Mouse (Mus musculus) lung, postnatal 0 days (tissue): ENCODE measurements around the gene Adcy10. TPM values are rescaled to one million over a fixed set of nuclear protein-coding genes. Genes with fewer than 3 reads are reported as not detected.

Experiments
- ATAC-seq: fragments of 200-750 bp; cut with Nextera tagmentation; 2 replicates; pipeline ENCODE4 v1.8.0; 2017; ENCODE audit warnings: moderate library complexity
- DNase-seq: peaks from one replicate; pipeline ENCODE4 v3.0.0-alpha.2; 2016; ENCODE audit warnings: low spot score
- H3K27ac ChIP-seq: fragments of 300-500 bp; sonication (generic); 2 replicates; pipeline ENCODE4 v1.5.1; 2014; ENCODE audit warnings: antibody characterized with exemption, mild to moderate bottlenecking, low read length, mixed read lengths
- H3K27me3 ChIP-seq: fragments of 300-500 bp; sonication (generic); replicated peaks from 2 replicates; pipeline ENCODE4 v1.6.1; 2014; ENCODE audit warnings: low read length, mixed read lengths; ENCODE audit not compliant: insufficient read depth
- H3K36me3 ChIP-seq: fragments of 300-500 bp; sonication (generic); 2 replicates; pipeline ENCODE4 v1.6.1; 2014; ENCODE audit warnings: low read length, mixed read lengths; ENCODE audit not compliant: insufficient read depth
- H3K4me1 ChIP-seq: fragments of 300-500 bp; sonication (generic); 2 replicates; pipeline ENCODE4 v1.6.1; 2014; ENCODE audit warnings: antibody characterized with exemption, low read depth, low read length, mixed read lengths; ENCODE audit not compliant: insufficient read depth
- H3K4me2 ChIP-seq: fragments of 300-500 bp; sonication (generic); replicated peaks from 2 replicates; pipeline ENCODE4 v1.6.1; 2014; ENCODE audit warnings: low read depth, mild to moderate bottlenecking, low read length, moderate library complexity, mixed read lengths
- H3K4me3 ChIP-seq: fragments of 300-500 bp; sonication (generic); 2 replicates; pipeline ENCODE4 v1.5.1; 2014; ENCODE audit warnings: low read depth, low read length
- H3K9ac ChIP-seq: fragments of 300-500 bp; sonication (generic); replicated peaks from 2 replicates; pipeline ENCODE4 v1.6.1; 2014; ENCODE audit warnings: low read depth, mild to moderate bottlenecking
- H3K9me3 ChIP-seq: fragments of 300-500 bp; sonication (generic); 2 replicates; pipeline ENCODE4 v1.6.1; 2016; ENCODE audit warnings: low read length, mixed read lengths
- CTCF ChIP-seq: IDR thresholded peaks from 2 replicates; pipeline ENCODE4 v1.5.1; 2016; ENCODE audit warnings: antibody characterized with exemption, mild to moderate bottlenecking
- EP300 ChIP-seq: IDR thresholded peaks from 2 replicates; pipeline ENCODE4 v1.6.1; 2016; ENCODE audit warnings: antibody characterized with exemption, mild to moderate bottlenecking, control low read depth
- WGBS: fragments of 180-500 bp; shearing (Covaris S2); extraction: QIAGEN DNeasy Blood & Tissue Kit; methylation state at CpG from one replicate; pipeline ENCODE4 v1.1.7; 2014; 5-methylcytosine and 5-hydroxymethylcytosine counted together
- polyA plus RNA-seq: library from polyadenylated mRNA; unstranded; fragments of >200 nt; fragmentation: Nextera tagmentation; extraction: Ambion mirVana; gene quantifications from 2 replicates; pipeline ENCODE4 v1.2.1, GENCODE M21; 2015

Adcy10 gene
- polyA plus RNA-seq, 1 experiment from 2014 or later: not detected

DNA sequence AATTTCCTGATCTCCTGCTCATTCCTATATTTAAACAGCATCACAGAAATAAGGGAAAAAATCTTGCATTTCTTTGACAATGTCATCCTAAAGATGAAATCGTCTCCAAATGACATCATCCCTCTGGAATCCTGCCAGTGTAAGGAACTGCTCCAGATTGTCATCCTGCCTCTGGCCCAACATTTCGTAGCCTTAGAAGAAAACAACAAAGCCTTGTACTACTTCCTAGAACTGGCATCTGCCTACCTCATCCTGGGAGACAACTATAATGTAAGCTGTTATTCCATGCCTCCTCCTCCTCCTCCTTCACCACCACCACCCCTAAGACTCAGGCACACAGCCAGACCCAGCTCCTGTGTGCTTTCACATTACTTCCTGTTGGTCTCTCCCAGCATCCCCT lies 71.7 kb downstream of the Adcy10 start:
- H3K9me3 ChIP-seq: no peaks in the 10 kb centered on the region

DNA sequence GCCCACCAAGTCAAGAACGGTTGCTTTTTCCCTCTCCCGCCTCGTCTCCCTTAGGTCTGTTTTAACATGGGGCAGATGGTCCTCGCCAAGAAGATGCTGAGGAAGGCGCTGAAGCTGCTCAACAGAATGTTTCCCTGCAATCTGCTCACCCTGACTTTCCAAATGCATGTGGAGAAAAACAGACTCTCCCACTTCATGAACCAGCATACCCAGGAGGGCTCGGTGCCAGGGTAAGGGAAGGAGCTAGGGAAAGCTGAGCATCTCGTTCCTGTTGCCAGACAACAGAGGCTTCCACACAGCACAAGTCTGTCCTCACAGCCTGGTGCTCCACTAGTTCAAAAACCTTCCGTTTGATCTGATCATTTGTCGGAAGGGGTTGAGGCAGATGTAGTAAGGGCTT lies 74.1 kb downstream of the Adcy10 start:
- Histone ChIP-seq H3K9me3 (no peaks in the 10 kb centered on the region), H3K27ac (no peak overlapping the region), H3K9ac (no peak overlapping the region), H3K4me3 (no peak overlapping the region), H3K4me1 (no peaks in the 10 kb centered on the region), H3K27me3 (no peaks in the 10 kb centered on the region), H3K4me2 (no peak overlapping the region), H3K36me3 (no peaks in the 10 kb centered on the region)
- TF ChIP-seq CTCF (no peak), EP300 (no peak)
- ATAC-seq: no peak
- no peak for DNase-seq
- 78% methylated on average over 9 of the region's 9 CpGs for WGBS

More for the DNA sequence above, 71.7 kb downstream of the Adcy10 start:
- Histone ChIP-seq H3K27ac (no peak overlapping the region), H3K4me1 (no peaks in the 10 kb centered on the region), H3K36me3 (no peaks in the 10 kb centered on the region), H3K27me3 (no peaks in the 10 kb centered on the region), H3K4me3 (no peak overlapping the region), H3K9ac (no peak overlapping the region), H3K4me2 (no peak overlapping the region)
- TF ChIP-seq EP300 (no peak), CTCF (no peak)
- 17% methylated on average over 2 of the region's 2 CpGs for WGBS
- ATAC-seq (peak; percentile 41), DNase-seq (peak; percentile 22)

DNA sequence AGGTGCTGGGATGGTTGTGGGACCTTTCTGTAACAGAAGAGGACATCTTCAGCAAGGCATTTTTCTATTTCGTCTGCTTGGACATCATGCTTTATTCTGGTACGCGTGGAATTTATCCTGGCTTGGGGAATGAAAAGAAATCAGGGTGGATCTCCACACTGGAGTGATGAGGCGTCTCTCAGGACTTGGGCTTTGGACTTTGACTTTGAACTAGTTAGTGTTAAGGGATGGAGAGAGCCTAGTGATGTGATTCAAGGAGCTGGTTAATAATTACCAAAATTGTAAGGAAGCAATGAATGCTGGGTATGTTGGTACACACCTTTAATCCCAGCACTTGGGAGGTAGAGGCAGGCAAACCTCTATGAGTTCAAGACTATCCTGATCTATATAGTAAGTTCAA lies 80.3 kb downstream of the Adcy10 start:
- Histone ChIP-seq H3K4me2 (no peak overlapping the region), H3K27ac (no peak overlapping the region), H3K9ac (no peak overlapping the region), H3K4me1 (no peaks in the 10 kb centered on the region), H3K27me3 (no peaks in the 10 kb centered on the region), H3K9me3 (no peaks in the 10 kb centered on the region), H3K36me3 (no peaks in the 10 kb centered on the region), H3K4me3 (no peak overlapping the region)
- no peak for TF ChIP-seq EP300
- no peak for TF ChIP-seq CTCF
- ATAC-seq (no peak), DNase-seq (no peak)
- WGBS: 91% methylated on average over 4 of the region's 4 CpGs

DNA sequence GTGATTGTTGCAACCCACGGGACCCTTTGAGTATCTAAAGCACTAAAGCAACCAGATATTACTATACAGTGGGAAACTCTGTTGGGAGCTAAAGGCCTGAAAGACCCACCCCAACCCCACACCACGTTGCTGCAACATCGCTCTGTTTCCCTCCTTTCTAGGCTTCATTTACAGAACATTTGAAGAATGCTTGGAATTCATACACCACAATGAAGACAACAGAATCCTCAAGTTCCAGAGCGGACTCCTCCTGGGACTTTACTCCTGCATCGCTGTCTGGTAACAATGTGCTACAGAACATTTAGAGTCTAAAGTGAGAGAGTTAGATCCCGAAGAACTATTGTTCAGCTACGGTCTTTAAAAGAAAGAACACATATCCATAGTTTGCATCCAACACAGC lies 82.5 kb downstream of the Adcy10 start:
- Histone ChIP-seq H3K27me3 (no peaks in the 10 kb centered on the region), H3K4me1 (no peaks in the 10 kb centered on the region), H3K4me3 (no peak overlapping the region), H3K36me3 (no peaks in the 10 kb centered on the region), H3K9me3 (no peaks in the 10 kb centered on the region), H3K9ac (no peak overlapping the region), H3K4me2 (no peak overlapping the region), H3K27ac (no peak overlapping the region)
- TF ChIP-seq EP300: no peak
- no peak for TF ChIP-seq CTCF
- no peak for DNase-seq
- no peak for ATAC-seq
- WGBS: 76% methylated on average over 7 of the region's 7 CpGs

- WGBS: 72% methylated on average over 4 of the region's 4 CpGs
- H3K27me3 ChIP-seq: no peaks in the 10 kb centered on the region
- no peak overlapping the region for H3K4me2 ChIP-seq
- no peaks in the 10 kb centered on the region for H3K9me3 ChIP-seq
- H3K4me3 ChIP-seq: no peak overlapping the region
- no peak for DNase-seq
- H3K36me3 ChIP-seq: no peaks in the 10 kb centered on the region
- H3K4me1 ChIP-seq: no peaks in the 10 kb centered on the region
- H3K27ac ChIP-seq: no peak overlapping the region
- no peak for ATAC-seq
- no peak for TF ChIP-seq CTCF
- no peak for TF ChIP-seq EP300
- no peak overlapping the region for H3K9ac ChIP-seq
Measured at GRCm38 (mm10) chr1:165576005-165576404, 91.0 kb downstream of the Adcy10 start.

GRCm38 (mm10) chr1:165576459-165577112 lies 91.6 kb downstream of the Adcy10 start:
- Histone ChIP-seq H3K4me2 (no peak overlapping the region), H3K36me3 (no peaks in the 10 kb centered on the region), H3K9ac (no peak overlapping the region), H3K4me1 (no peaks in the 10 kb centered on the region), H3K4me3 (no peak overlapping the region), H3K27ac (no peak overlapping the region), H3K27me3 (no peaks in the 10 kb centered on the region), H3K9me3 (no peaks in the 10 kb centered on the region)
- no peak for TF ChIP-seq EP300
- no peak for TF ChIP-seq CTCF
- ATAC-seq (no peak), DNase-seq (no peak)
- 63% methylated on average over 9 of the region's 9 CpGs for WGBS

DNA sequence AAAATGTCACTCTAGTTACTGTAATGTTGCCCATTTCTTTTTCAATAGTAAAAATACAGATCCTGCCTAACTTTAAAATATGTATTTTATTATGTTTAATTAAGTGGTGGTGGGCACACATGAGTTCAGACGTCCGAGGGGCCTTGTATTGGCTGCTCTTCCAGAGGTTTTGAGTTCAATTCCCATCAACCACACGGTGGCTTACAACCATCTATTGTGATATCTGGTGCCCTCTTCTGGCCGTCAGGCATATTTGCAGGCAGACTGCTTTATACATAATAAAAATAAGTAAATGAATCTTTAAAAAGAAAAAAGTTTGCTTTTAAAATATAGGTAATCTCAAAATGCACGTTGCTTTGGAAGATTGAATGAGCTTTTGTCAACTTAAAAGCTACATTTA lies 94.3 kb downstream of the Adcy10 start:
- Histone ChIP-seq H3K4me2 (no peak overlapping the region), H3K4me1 (no peaks in the 10 kb centered on the region), H3K4me3 (no peak overlapping the region), H3K9me3 (no peaks in the 10 kb centered on the region), H3K9ac (no peak overlapping the region), H3K27ac (no peak overlapping the region), H3K27me3 (no peaks in the 10 kb centered on the region), H3K36me3 (no peaks in the 10 kb centered on the region)
- DNase-seq (no peak), ATAC-seq (no peak)
- peak; percentile 57 for TF ChIP-seq CTCF
- TF ChIP-seq EP300: no peak
- 50% methylated on average over 5 of the region's 5 CpGs for WGBS
